Mouse (Mus musculus): ENCODE results near the gene Cfi. TPM values are rescaled to one million over a fixed set of nuclear protein-coding genes. Genes with fewer than 3 reads are reported as not detected.
A peak's percentile ranks its signal among the peaks of the same experiment; 100 is the strongest.

Cfi gene
- polyA plus RNA-seq, 1 experiment from 2014 or later: 0.09 TPM

- Histone ChIP-seq H3K9me3 (ENCODE audit: control insufficient read depth, low read length) (no peaks in the 10 kb centered on the region), H3K27me3 (ENCODE audit: control insufficient read depth, insufficient read depth, low read length) (no peaks in the 10 kb centered on the region), H3K4me1 (ENCODE audit: control insufficient read depth, insufficient read depth, low read length) (no peaks in the 10 kb centered on the region), H3K9ac (ENCODE audit: low read length) (no peak within 1 kb of the TSS), H3K36me3 (ENCODE audit: control insufficient read depth, insufficient read depth, low read length) (peaks cover 9% of the 10 kb centered on the region), H3K4me3 (ENCODE audit: low read depth, low read length) (no peak within 1 kb of the TSS), H3K27ac (replicated peaks; ENCODE audit: low read depth, low read length) (no peak within 1 kb of the TSS), H3K4me2 (ENCODE audit: low read depth, severe bottlenecking) (no peak within 1 kb of the TSS)
- ATAC-seq (ENCODE audit: insufficient number of reproducible peaks, low FRiP score, low TSS enrichment, low read depth) (no peak), DNase-seq (ENCODE audit: low spot score) (no peak)
- 94% methylated on average over 11 of the region's 11 CpGs for WGBS
Measured at GRCm38 (mm10) chr3:129822206-129822775, 13.4 kb upstream of the Cfi start, which contains the start of gene Rrh. Gene Rrh, minus strand, starts transcription at chr3:129822587.

DNA sequence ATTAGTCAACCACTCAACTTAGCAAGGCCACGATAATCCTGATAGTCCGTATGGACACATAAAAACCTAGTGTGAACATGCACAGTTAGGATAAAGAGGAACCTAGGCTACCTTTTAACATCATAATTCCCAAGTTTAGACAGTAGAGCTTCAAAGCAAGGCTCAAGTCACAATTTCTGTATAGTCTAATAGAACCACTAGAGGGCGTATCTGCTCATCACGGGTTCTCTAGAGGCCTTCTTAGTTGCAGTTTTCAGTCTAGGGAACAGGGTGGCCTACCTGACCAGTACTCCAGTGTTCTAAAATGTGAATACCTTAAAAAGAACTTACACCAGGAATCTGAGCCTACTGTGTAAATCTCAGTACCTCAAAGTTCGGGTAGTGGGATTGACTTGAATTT, 12.4 kb upstream of the Cfi start:
- Histone ChIP-seq H3K4me3 (ENCODE audit: low read depth, low read length) (no peak overlapping the region), H3K27me3 (ENCODE audit: control insufficient read depth, insufficient read depth, low read length) (no peaks in the 10 kb centered on the region), H3K9ac (ENCODE audit: low read length) (no peak overlapping the region), H3K4me2 (ENCODE audit: low read depth, severe bottlenecking) (no peak overlapping the region), H3K27ac (replicated peaks; ENCODE audit: low read depth, low read length) (no peak overlapping the region), H3K4me1 (ENCODE audit: control insufficient read depth, insufficient read depth, low read length) (no peaks in the 10 kb centered on the region), H3K9me3 (ENCODE audit: control insufficient read depth, low read length) (no peaks in the 10 kb centered on the region), H3K36me3 (ENCODE audit: control insufficient read depth, insufficient read depth, low read length) (peaks cover 11% of the 10 kb centered on the region)
- ATAC-seq (ENCODE audit: insufficient number of reproducible peaks, low FRiP score, low TSS enrichment, low read depth) (no peak), DNase-seq (ENCODE audit: low spot score) (no peak)
- WGBS: 60% methylated on average over 5 of the region's 5 CpGs

DNA sequence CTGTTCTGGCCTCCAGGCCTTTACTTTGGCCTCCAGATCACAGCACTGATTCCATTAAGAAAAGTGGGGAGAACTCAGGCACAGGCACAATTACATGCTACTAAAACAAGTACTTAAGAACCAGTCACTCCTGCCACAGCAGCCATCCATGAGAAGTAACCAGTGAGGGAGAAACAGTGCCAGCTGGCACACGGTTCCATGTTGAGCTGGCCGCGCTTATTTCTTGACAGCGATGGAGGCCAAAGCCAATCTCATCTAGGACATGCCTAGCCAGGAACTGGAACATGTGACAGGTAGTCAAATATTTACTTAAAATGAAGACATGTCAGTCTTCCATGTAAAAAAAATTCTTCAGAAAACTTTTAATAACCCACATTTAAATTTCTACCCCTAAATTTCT, 11.5 kb upstream of the Cfi start:
- Histone ChIP-seq H3K27ac (replicated peaks; ENCODE audit: low read depth, low read length) (no peak overlapping the region), H3K4me3 (ENCODE audit: low read depth, low read length) (no peak overlapping the region), H3K4me2 (ENCODE audit: low read depth, severe bottlenecking) (no peak overlapping the region), H3K4me1 (ENCODE audit: control insufficient read depth, insufficient read depth, low read length) (no peaks in the 10 kb centered on the region), H3K9me3 (ENCODE audit: control insufficient read depth, low read length) (no peaks in the 10 kb centered on the region), H3K9ac (ENCODE audit: low read length) (no peak overlapping the region), H3K36me3 (ENCODE audit: control insufficient read depth, insufficient read depth, low read length) (peaks cover 15% of the 10 kb centered on the region), H3K27me3 (ENCODE audit: control insufficient read depth, insufficient read depth, low read length) (no peaks in the 10 kb centered on the region)
- DNase-seq (ENCODE audit: low spot score): no peak
- WGBS: 96% methylated on average over 4 of the region's 4 CpGs
- no peak for ATAC-seq (ENCODE audit: insufficient number of reproducible peaks, low FRiP score, low TSS enrichment, low read depth)

- Histone ChIP-seq H3K4me3 (ENCODE audit: low read depth, low read length) (no peak overlapping the region), H3K27me3 (ENCODE audit: control insufficient read depth, insufficient read depth, low read length) (no peaks in the 10 kb centered on the region), H3K9me3 (ENCODE audit: control insufficient read depth, low read length) (no peaks in the 10 kb centered on the region), H3K27ac (replicated peaks; ENCODE audit: low read depth, low read length) (no peak overlapping the region), H3K36me3 (ENCODE audit: control insufficient read depth, insufficient read depth, low read length) (peaks cover 15% of the 10 kb centered on the region), H3K4me2 (ENCODE audit: low read depth, severe bottlenecking) (no peak overlapping the region), H3K9ac (ENCODE audit: low read length) (no peak overlapping the region), H3K4me1 (ENCODE audit: control insufficient read depth, insufficient read depth, low read length) (peaks cover 3% of the 10 kb centered on the region)
- DNase-seq (ENCODE audit: low spot score) (no peak), ATAC-seq (ENCODE audit: insufficient number of reproducible peaks, low FRiP score, low TSS enrichment, low read depth) (no peak)
- WGBS: 91% methylated on average over 10 of the region's 10 CpGs
Measured at GRCm38 (mm10) chr3:129824891-129825290, 10.8 kb upstream of the Cfi start.

- H3K4me3 ChIP-seq (ENCODE audit: low read depth, low read length): no peak overlapping the region
- no peak overlapping the region for H3K27ac ChIP-seq (replicated peaks; ENCODE audit: low read depth, low read length)
- no peak overlapping the region for H3K4me2 ChIP-seq (ENCODE audit: low read depth, severe bottlenecking)
- ATAC-seq (ENCODE audit: insufficient number of reproducible peaks, low FRiP score, low TSS enrichment, low read depth) (no peak), DNase-seq (ENCODE audit: low spot score) (no peak)
- H3K4me1 ChIP-seq (ENCODE audit: control insufficient read depth, insufficient read depth, low read length): peaks cover 5% of the 10 kb centered on the region
- H3K9me3 ChIP-seq (ENCODE audit: control insufficient read depth, low read length): no peaks in the 10 kb centered on the region
- peaks cover 15% of the 10 kb centered on the region for H3K36me3 ChIP-seq (ENCODE audit: control insufficient read depth, insufficient read depth, low read length)
- no peaks in the 10 kb centered on the region for H3K27me3 ChIP-seq (ENCODE audit: control insufficient read depth, insufficient read depth, low read length)
- H3K9ac ChIP-seq (ENCODE audit: low read length): no peak overlapping the region
- 92% methylated on average over 10 of the region's 10 CpGs for WGBS
Measured at GRCm38 (mm10) chr3:129826691-129827090, 9.0 kb upstream of the Cfi start.

DNA sequence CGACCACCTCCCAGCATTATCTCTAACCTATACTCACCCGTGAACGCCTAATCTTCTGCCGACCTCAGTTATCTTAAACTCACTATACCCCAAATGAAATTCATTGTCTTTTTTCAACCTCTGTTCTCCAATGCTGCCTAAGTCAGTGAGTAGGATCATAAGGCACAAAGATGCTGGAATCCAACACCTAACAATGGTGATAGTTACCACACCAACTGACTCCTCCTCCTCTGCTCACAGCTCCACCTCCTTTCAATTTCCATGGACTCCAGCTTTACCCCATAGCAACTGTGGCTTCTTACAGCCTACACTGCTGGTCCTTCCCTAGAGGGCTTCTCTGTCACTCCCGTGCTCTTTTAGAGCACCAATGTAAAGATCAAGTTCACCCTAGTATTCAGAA, 8.0 kb upstream of the Cfi start:
- Histone ChIP-seq H3K4me3 (ENCODE audit: low read depth, low read length) (no peak overlapping the region), H3K4me1 (ENCODE audit: control insufficient read depth, insufficient read depth, low read length) (peaks cover 5% of the 10 kb centered on the region), H3K27me3 (ENCODE audit: control insufficient read depth, insufficient read depth, low read length) (no peaks in the 10 kb centered on the region), H3K4me2 (ENCODE audit: low read depth, severe bottlenecking) (no peak overlapping the region), H3K27ac (replicated peaks; ENCODE audit: low read depth, low read length) (no peak overlapping the region), H3K9ac (ENCODE audit: low read length) (no peak overlapping the region), H3K36me3 (ENCODE audit: control insufficient read depth, insufficient read depth, low read length) (peaks cover 15% of the 10 kb centered on the region), H3K9me3 (ENCODE audit: control insufficient read depth, low read length) (no peaks in the 10 kb centered on the region)
- ATAC-seq (ENCODE audit: insufficient number of reproducible peaks, low FRiP score, low TSS enrichment, low read depth) (no peak), DNase-seq (ENCODE audit: low spot score) (no peak)
- 95% methylated on average over 5 of the region's 5 CpGs for WGBS

DNA sequence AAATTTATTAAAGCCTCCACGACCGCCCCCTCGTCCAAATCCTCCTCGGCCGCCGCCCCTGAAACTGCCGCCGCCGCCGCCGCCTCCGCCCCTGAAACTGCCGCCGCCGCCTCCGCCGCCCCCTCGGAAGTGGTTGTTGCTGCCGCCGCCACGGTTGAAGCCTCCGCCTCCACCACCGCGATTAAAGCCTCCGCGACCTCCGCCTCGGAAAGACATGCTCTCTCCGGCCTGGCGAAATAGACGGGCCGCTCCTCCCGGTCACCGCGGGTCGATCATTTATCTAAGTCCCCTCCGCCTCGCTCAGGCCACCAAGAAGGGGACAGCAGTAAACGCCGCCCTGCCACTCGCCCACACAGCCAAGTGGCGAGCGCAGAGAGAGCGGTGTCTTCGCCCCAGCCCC, 5.1 kb upstream of the Cfi start:
- no peaks in the 10 kb centered on the region for H3K9me3 ChIP-seq (ENCODE audit: control insufficient read depth, low read length)
- peak overlapping the region; percentile 82 for H3K9ac ChIP-seq (ENCODE audit: low read length)
- DNase-seq (ENCODE audit: low spot score): no peak
- H3K27ac ChIP-seq (replicated peaks; ENCODE audit: low read depth, low read length): peak overlapping the region; percentile 73; the same call in 1 of the 2 replicates
- no peak for ATAC-seq (ENCODE audit: insufficient number of reproducible peaks, low FRiP score, low TSS enrichment, low read depth)
- H3K4me2 ChIP-seq (ENCODE audit: low read depth, severe bottlenecking): peak overlapping the region; percentile 67
- peaks cover 5% of the 10 kb centered on the region for H3K36me3 ChIP-seq (ENCODE audit: control insufficient read depth, insufficient read depth, low read length)
- no peaks in the 10 kb centered on the region for H3K27me3 ChIP-seq (ENCODE audit: control insufficient read depth, insufficient read depth, low read length)
- peaks cover 5% of the 10 kb centered on the region for H3K4me1 ChIP-seq (ENCODE audit: control insufficient read depth, insufficient read depth, low read length)
- peak overlapping the region; percentile 96 for H3K4me3 ChIP-seq (ENCODE audit: low read depth, low read length)
- WGBS: under 1% methylated on average over 44 of the region's 45 CpGs

- peak within 1 kb of the TSS; percentile 73; the same call in 1 of the 2 replicates for H3K27ac ChIP-seq (replicated peaks; ENCODE audit: low read depth, low read length)
- peak within 1 kb of the TSS; percentile 67 for H3K4me2 ChIP-seq (ENCODE audit: low read depth, severe bottlenecking)
- no peaks in the 10 kb centered on the region for H3K27me3 ChIP-seq (ENCODE audit: control insufficient read depth, insufficient read depth, low read length)
- H3K9ac ChIP-seq (ENCODE audit: low read length): peak within 1 kb of the TSS; percentile 82
- peaks cover 5% of the 10 kb centered on the region for H3K4me1 ChIP-seq (ENCODE audit: control insufficient read depth, insufficient read depth, low read length)
- peaks cover 5% of the 10 kb centered on the region; the same call in 1 of the 2 replicates for H3K36me3 ChIP-seq (ENCODE audit: control insufficient read depth, insufficient read depth, low read length)
- WGBS: under 1% methylated on average over 60 of the region's 60 CpGs
- DNase-seq (ENCODE audit: low spot score): peak; percentile 97
- no peaks in the 10 kb centered on the region for H3K9me3 ChIP-seq (ENCODE audit: control insufficient read depth, low read length)
- peak; percentile 90 for ATAC-seq (ENCODE audit: insufficient number of reproducible peaks, low FRiP score, low TSS enrichment, low read depth)
- peak within 1 kb of the TSS; percentile 96 for H3K4me3 ChIP-seq (ENCODE audit: low read depth, low read length)
Measured at GRCm38 (mm10) chr3:129831035-129831568, 4.6 kb upstream of the Cfi start, which contains the start of gene Gar1. Gene Gar1, minus strand, starts transcription at chr3:129831396.
